Mouse (Mus musculus) liver, embryonic 13.5 days (tissue): Measurements from ENCODE around the gene Gm20538. TPM values are rescaled to one million over a fixed set of nuclear protein-coding genes. Genes with fewer than 3 reads are reported as not detected.
A peak's percentile ranks its signal among the peaks of the same experiment; 100 is the strongest.

Experiments used
- ATAC-seq: fragments of 200-750 bp; cut with Nextera tagmentation; 2 replicates; pipeline ENCODE4 v1.8.0; 2017; ENCODE audit warnings: low read depth, mild to moderate bottlenecking, moderate number of reproducible peaks, moderate library complexity
- DNase-seq: peaks from one replicate; pipeline ENCODE4 v3.0.0; 2022
- H3K27ac ChIP-seq: fragments of 300-500 bp; sonication (generic); 2 replicates; pipeline ENCODE4 v1.5.1; 2015; ENCODE audit warnings: moderate library complexity, mild to moderate bottlenecking, inconsistent platforms
- H3K27me3 ChIP-seq: fragments of 300-500 bp; sonication (generic); 2 replicates; pipeline ENCODE4 v1.6.1; 2015; ENCODE audit warnings: mild to moderate bottlenecking, inconsistent platforms
- H3K36me3 ChIP-seq: fragments of 300-500 bp; sonication (generic); 2 replicates; pipeline ENCODE4 v1.6.1; 2015; ENCODE audit warnings: mild to moderate bottlenecking, inconsistent platforms
- H3K4me1 ChIP-seq: fragments of 300-500 bp; sonication (generic); replicated peaks from 2 replicates; pipeline ENCODE4 v1.6.1; 2015; ENCODE audit warnings: inconsistent platforms
- H3K4me2 ChIP-seq: fragments of 300-500 bp; sonication (generic); 2 replicates; pipeline ENCODE4 v1.6.1; 2015; ENCODE audit warnings: inconsistent platforms, mild to moderate bottlenecking, moderate library complexity
- H3K4me3 ChIP-seq: fragments of 300-500 bp; sonication (generic); replicated peaks from 2 replicates; pipeline ENCODE4 v1.5.1; 2015; ENCODE audit warnings: mild to moderate bottlenecking, inconsistent platforms
- H3K9ac ChIP-seq: fragments of 300-500 bp; sonication (generic); 2 replicates; pipeline ENCODE4 v1.6.1; 2015; ENCODE audit warnings: mild to moderate bottlenecking, inconsistent platforms
- H3K9me3 ChIP-seq: fragments of 300-500 bp; sonication (generic); replicated peaks from 2 replicates; pipeline ENCODE4 v1.6.1; 2016; ENCODE audit warnings: inconsistent platforms
- WGBS: fragments of 180-500 bp; shearing (Covaris S2); methylation state at CpG from one replicate; pipeline ENCODE4 v1.1.7; 2015; ENCODE audit not compliant: insufficient replicate concordance; 5-methylcytosine and 5-hydroxymethylcytosine counted together
- polyA plus RNA-seq: library from polyadenylated mRNA; unstranded; fragments of >200 nt; fragmentation: Nextera tagmentation; extraction: Ambion mirVana; gene quantifications from 2 replicates; pipeline ENCODE4 v1.2.1, GENCODE M21; 2015

Gm20538 gene
- polyA plus RNA-seq, result not detected in 2 replicates

GRCm38 (mm10) chr19:44552731-44553130 is at the start of gene Gm20538:
Gene Gm20538 (minus strand): TSS chr19:44552831.
- Histone ChIP-seq H3K9me3 (no peaks in the 10 kb centered on the region), H3K36me3 (peaks cover 56% of the 10 kb centered on the region), H3K9ac (no peak within 1 kb of the TSS), H3K4me2 (no peak within 1 kb of the TSS; the same call in 1 of the 2 replicates), H3K27me3 (peaks cover 2% of the 10 kb centered on the region), H3K4me1 (peaks cover 19% of the 10 kb centered on the region), H3K4me3 (no peak within 1 kb of the TSS), H3K27ac (no peak within 1 kb of the TSS)
- 84% methylated on average over 4 of the region's 4 CpGs for WGBS
- ATAC-seq (no peak), DNase-seq (no peak)

DNA sequence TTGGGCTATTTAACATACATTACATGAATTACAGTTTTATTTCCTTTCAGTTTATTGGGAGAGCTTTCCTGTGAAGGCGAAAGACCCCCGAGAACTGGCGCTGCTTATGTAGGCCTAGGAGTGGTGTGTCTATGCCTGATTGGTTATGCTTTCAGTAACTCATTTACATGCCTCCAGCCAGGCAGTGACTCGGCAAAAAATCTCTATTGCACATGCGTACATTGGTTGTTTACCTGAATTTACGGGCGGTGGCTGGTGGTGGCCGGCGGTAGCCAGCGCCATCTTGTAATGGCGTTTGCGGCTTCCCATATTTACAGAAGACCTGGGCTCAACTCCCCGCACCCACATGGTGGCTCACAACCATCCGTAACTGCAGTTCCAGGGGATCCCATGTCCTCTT is 41.5 kb upstream of the Gm20538 start:
- 84% methylated on average over 14 of the region's 14 CpGs for WGBS
- 0 out of 2 replicates have a peak, but pooled peaks cover 2% of the 10 kb centered on the region for H3K9me3 ChIP-seq
- H3K27ac ChIP-seq, result no peak overlapping the region
- ATAC-seq, result no peak
- H3K4me3 ChIP-seq, result no peak overlapping the region
- no peak overlapping the region for H3K4me2 ChIP-seq
- no peak for DNase-seq
- 0 out of 2 replicates have a peak, but pooled peaks cover 5% of the 10 kb centered on the region for H3K27me3 ChIP-seq
- H3K36me3 ChIP-seq, result no peaks in the 10 kb centered on the region
- no peaks in the 10 kb centered on the region for H3K4me1 ChIP-seq
- no peak overlapping the region for H3K9ac ChIP-seq

- Histone ChIP-seq H3K36me3 (no peaks in the 10 kb centered on the region), H3K4me2 (no peak overlapping the region), H3K27me3 (peaks cover 15% of the 10 kb centered on the region; the same call in 1 of the 2 replicates), H3K9me3 (0 out of 2 replicates have a peak, but pooled peaks cover 2% of the 10 kb centered on the region), H3K4me1 (no peaks in the 10 kb centered on the region), H3K27ac (no peak overlapping the region), H3K9ac (no peak overlapping the region), H3K4me3 (no peak overlapping the region)
- WGBS, result 61% methylated on average over 6 of the region's 6 CpGs
- ATAC-seq (no peak), DNase-seq (no peak)
Observed at GRCm38 (mm10) chr19:44591638-44592037, 39.0 kb upstream of the Gm20538 start.

DNA sequence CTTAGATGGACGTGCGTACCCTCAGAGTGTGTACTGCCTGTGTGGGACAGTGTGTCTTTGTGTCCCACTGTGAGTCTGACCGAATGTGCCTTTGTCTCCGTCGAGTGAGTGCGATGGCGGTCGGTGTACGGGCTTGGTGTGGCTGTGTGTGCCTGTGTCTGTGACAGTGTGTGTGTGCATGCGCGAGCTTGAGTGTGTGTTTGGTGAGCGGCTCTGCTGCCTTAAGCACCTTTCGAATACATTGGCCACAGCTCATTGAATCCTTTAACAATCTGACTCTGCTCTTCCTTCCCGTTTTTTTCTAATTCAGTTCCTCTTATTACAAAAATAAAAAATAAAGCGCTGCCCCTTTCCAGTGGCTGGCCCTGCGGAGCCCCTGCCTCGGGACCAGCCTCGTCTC is 38.4 kb upstream of the Gm20538 start:
- H3K36me3 ChIP-seq, result no peaks in the 10 kb centered on the region
- H3K27me3 ChIP-seq, result peaks cover 20% of the 10 kb centered on the region
- H3K4me2 ChIP-seq, result no peak overlapping the region
- no peak overlapping the region for H3K9ac ChIP-seq
- H3K4me1 ChIP-seq, result no peaks in the 10 kb centered on the region
- no peak overlapping the region for H3K27ac ChIP-seq
- 0 out of 2 replicates have a peak, but pooled peaks cover 2% of the 10 kb centered on the region for H3K9me3 ChIP-seq
- WGBS, result 70% methylated on average over 18 of the region's 18 CpGs
- DNase-seq (no peak), ATAC-seq (no peak)
- no peak overlapping the region for H3K4me3 ChIP-seq

- no peak for DNase-seq
- peaks cover 33% of the 10 kb centered on the region for H3K27me3 ChIP-seq
- 0 out of 2 replicates have a peak, but pooled peaks cover 2% of the 10 kb centered on the region for H3K9me3 ChIP-seq
- H3K4me3 ChIP-seq, result no peak overlapping the region
- no peaks in the 10 kb centered on the region for H3K36me3 ChIP-seq
- no peak overlapping the region for H3K4me2 ChIP-seq
- no peak overlapping the region for H3K27ac ChIP-seq
- WGBS, result 34% methylated on average over 7 of the region's 7 CpGs
- no peak for ATAC-seq
- no peaks in the 10 kb centered on the region for H3K4me1 ChIP-seq
- H3K9ac ChIP-seq, result no peak overlapping the region
Observed at GRCm38 (mm10) chr19:44589591-44590223, 37.1 kb upstream of the Gm20538 start.

DNA sequence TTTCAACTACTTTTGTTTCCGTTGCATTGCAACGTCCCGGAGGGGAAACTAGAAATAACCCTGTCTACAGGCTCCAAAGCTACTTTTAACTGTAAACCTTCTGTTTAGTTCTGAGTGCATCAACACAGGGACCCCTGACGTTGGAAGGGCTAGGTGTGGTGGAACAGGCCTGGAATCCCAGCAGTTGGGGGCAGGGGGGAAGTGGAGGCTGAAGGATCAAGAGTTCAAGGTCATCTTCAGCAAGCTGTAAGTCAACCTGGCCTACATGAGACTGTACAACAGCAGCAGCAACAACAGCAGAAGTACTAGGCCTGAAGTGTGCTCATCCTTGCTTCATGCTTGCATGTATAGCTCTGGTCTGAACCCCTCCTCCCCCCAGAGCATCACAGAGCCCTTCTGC is 35.4 kb upstream of the Gm20538 start:
- Histone ChIP-seq H3K9ac (no peak overlapping the region), H3K4me2 (no peak overlapping the region), H3K27ac (no peak overlapping the region), H3K27me3 (peaks cover 43% of the 10 kb centered on the region), H3K36me3 (no peaks in the 10 kb centered on the region), H3K9me3 (no peaks in the 10 kb centered on the region), H3K4me1 (no peaks in the 10 kb centered on the region), H3K4me3 (no peak overlapping the region)
- ATAC-seq (no peak), DNase-seq (no peak)
- WGBS, result 25% methylated on average over 4 of the region's 4 CpGs

- Histone ChIP-seq H3K4me1 (no peaks in the 10 kb centered on the region), H3K4me2 (no peak overlapping the region), H3K9ac (no peak overlapping the region), H3K27ac (no peak overlapping the region), H3K4me3 (no peak overlapping the region), H3K9me3 (no peaks in the 10 kb centered on the region), H3K27me3 (peaks cover 32% of the 10 kb centered on the region), H3K36me3 (no peaks in the 10 kb centered on the region)
- DNase-seq, result peak; percentile 75
- 32% methylated on average over 9 of the region's 9 CpGs for WGBS
- peak; percentile 64 for ATAC-seq
Observed at GRCm38 (mm10) chr19:44582638-44583309, 30.1 kb upstream of the Gm20538 start.

DNA sequence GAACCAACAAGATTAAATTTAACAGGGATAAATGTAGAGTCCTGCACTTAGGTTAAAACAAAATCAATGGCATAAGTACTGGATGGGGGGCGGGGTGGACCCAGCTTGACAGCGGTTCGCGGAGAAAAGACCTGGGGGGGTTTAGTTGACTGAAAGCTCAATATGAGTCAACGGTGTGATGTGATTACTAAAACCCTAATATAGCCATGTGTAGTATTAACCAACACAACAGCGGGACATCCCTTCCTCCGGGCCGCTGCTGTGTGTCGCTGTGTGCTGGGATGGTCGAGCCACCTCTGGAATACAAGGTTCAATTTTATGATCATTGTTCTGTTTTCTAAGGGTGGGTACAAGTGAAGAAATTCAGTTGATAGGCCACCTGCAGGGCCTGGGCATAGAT is 29.5 kb upstream of the Gm20538 start:
- no peaks in the 10 kb centered on the region for H3K36me3 ChIP-seq
- no peaks in the 10 kb centered on the region for H3K4me1 ChIP-seq
- WGBS, result 78% methylated on average over 10 of the region's 10 CpGs
- no peak overlapping the region for H3K4me3 ChIP-seq
- H3K27me3 ChIP-seq, result peaks cover 28% of the 10 kb centered on the region
- no peaks in the 10 kb centered on the region for H3K9me3 ChIP-seq
- no peak overlapping the region for H3K9ac ChIP-seq
- H3K4me2 ChIP-seq, result no peak overlapping the region
- no peak overlapping the region for H3K27ac ChIP-seq
- no peak for DNase-seq
- no peak for ATAC-seq

GRCm38 (mm10) chr19:44578038-44578437 is 25.4 kb upstream of the Gm20538 start:
- no peak for ATAC-seq
- 30% methylated on average over 1 of the region's 1 CpGs for WGBS
- H3K9ac ChIP-seq, result no peak overlapping the region
- H3K4me3 ChIP-seq, result no peak overlapping the region
- no peak for DNase-seq
- H3K27ac ChIP-seq, result no peak overlapping the region
- no peaks in the 10 kb centered on the region for H3K9me3 ChIP-seq
- no peaks in the 10 kb centered on the region for H3K4me1 ChIP-seq
- H3K36me3 ChIP-seq, result peaks cover 20% of the 10 kb centered on the region
- H3K27me3 ChIP-seq, result no peaks in the 10 kb centered on the region
- no peak overlapping the region for H3K4me2 ChIP-seq

GRCm38 (mm10) chr19:44576275-44576674 is 23.6 kb upstream of the Gm20538 start:
- H3K27ac ChIP-seq, result no peak overlapping the region
- ATAC-seq (no peak), DNase-seq (no peak)
- no peaks in the 10 kb centered on the region for H3K9me3 ChIP-seq
- no peaks in the 10 kb centered on the region for H3K27me3 ChIP-seq
- 64% methylated on average over 7 of the region's 7 CpGs for WGBS
- no peak overlapping the region for H3K9ac ChIP-seq
- no peaks in the 10 kb centered on the region for H3K4me1 ChIP-seq
- no peak overlapping the region for H3K4me3 ChIP-seq
- peaks cover 38% of the 10 kb centered on the region for H3K36me3 ChIP-seq
- no peak overlapping the region for H3K4me2 ChIP-seq

GRCm38 (mm10) chr19:44567763-44568162 is 15.1 kb upstream of the Gm20538 start:
- Histone ChIP-seq H3K27ac (no peak overlapping the region), H3K4me2 (no peak overlapping the region), H3K9ac (no peak overlapping the region), H3K4me3 (no peak overlapping the region), H3K4me1 (peaks cover 21% of the 10 kb centered on the region), H3K27me3 (no peaks in the 10 kb centered on the region), H3K36me3 (peaks cover 88% of the 10 kb centered on the region), H3K9me3 (no peaks in the 10 kb centered on the region)
- 78% methylated on average over 3 of the region's 3 CpGs for WGBS
- ATAC-seq, result no peak
- DNase-seq, result no peak
